Mouse (Mus musculus): ENCODE measurements around the gene Gm5286. TPM values are rescaled to one million over a fixed set of nuclear protein-coding genes. Genes with fewer than 3 reads are reported as not detected.
"Not testable (repeated sequence)": the region's sequence is repeated elsewhere in the genome, so short reads cannot be mapped to it uniquely, and the experiment has no call there.

The Gm5286 gene
- not detected for total RNA-seq (2022)

- not testable (repeated sequence) for DNase-seq (ENCODE audit: low spot score in 2 of 2)
Measured at GRCm38 (mm10) chr3:94196414-94196813, at the start of gene Gm5286. Gm5286 (plus strand) TSS chr3:94196714.

GRCm38 (mm10) chr3:94167351-94167750 lies 29.2 kb upstream of the Gm5286 start:
- not testable (repeated sequence) for DNase-seq (ENCODE audit: low spot score in 2 of 2)

GRCm38 (mm10) chr3:94178093-94178492 lies 18.4 kb upstream of the Gm5286 start, which contains the start of gene Gm10696:
Gm10696 (minus strand) TSS chr3:94178193.
- DNase-seq (ENCODE audit: low spot score in 2 of 2), result not testable (repeated sequence)

Other genes with a start within 250 kb of the Gm5286 start
- not detected for gene Tdpoz5, start 235.4 kb upstream of the Gm5286 start, total RNA-seq (2022)
- gene Gm9125, start 141.8 kb upstream of the Gm5286 start, total RNA-seq (2022), result not detected
- not detected for gene Gm10697, start 124.1 kb upstream of the Gm5286 start, total RNA-seq (2022)
- not detected for gene Gm10696, start 18.5 kb upstream of the Gm5286 start, total RNA-seq (2022)
- gene Gm4778, start 67.3 kb downstream of the Gm5286 start, total RNA-seq (2022), result not detected
- 10 to 100 TPM; 18.6 to 21.8 (median 20.3) TPM for gene Them4, start 113.4 kb downstream of the Gm5286 start, total RNA-seq (2022)
- gene Them5, start 145.4 kb downstream of the Gm5286 start, total RNA-seq (2022), result not detected
- under 1 TPM in 2 of 4 experiments, not detected in 2; 0.25 to 0.58 TPM for gene C2cd4d, start 165.7 kb downstream of the Gm5286 start, total RNA-seq (2022)
- 1 to 10 TPM; 1.3 to 2.6 (median 2.0) TPM for gene Rorc, start 176.1 kb downstream of the Gm5286 start, total RNA-seq (2022)
- gene Lingo4, start 201.8 kb downstream of the Gm5286 start, total RNA-seq (2022), result 1 to 10 TPM in 3 of 4 experiments, under 1 TPM in 1; 0.97 to 1.2 (median 1.1) TPM
- 10 to 100 TPM; 38.3 to 42.1 (median 41.7) TPM for gene Tdrkh, start 216.6 kb downstream of the Gm5286 start, total RNA-seq (2022)
- gene Mrpl9, start 246.6 kb downstream of the Gm5286 start, total RNA-seq (2022), result 10 to 100 TPM; 32.7 to 40.7 (median 38.1) TPM
- not detected for gene Oaz3, start 247.2 kb downstream of the Gm5286 start, total RNA-seq (2022)

Data from left cerebral cortex, adult 8-10 months (tissue).